Mouse (Mus musculus) kidney, adult 8-10 months (tissue): ENCODE data around the gene Ndufs3.
A peak's percentile ranks its signal among the peaks of the same experiment; 100 is the strongest.
"Not testable (repeated sequence)": the region's sequence is repeated elsewhere in the genome, so short reads cannot be mapped to it uniquely, and the experiment has no call there.

Experiments
- DNase-seq, 2 experiments: peaks; one replicate each; pipeline ENCODE4 v3.0.0; 2022

Gene Ndufs3

GRCm38 (mm10) chr2:90904856-90905224, 213 bp upstream of the Ndufs3 start:
- no peak for DNase-seq

- DNase-seq: no peak
Observed at GRCm38 (mm10) chr2:90903398-90903797, 1.2 kb downstream of the Ndufs3 start.

GRCm38 (mm10) chr2:90894299-90894677, 10.3 kb downstream of the Ndufs3 start:
- not testable (repeated sequence) for DNase-seq

GRCm38 (mm10) chr2:90893673-90894298, 10.8 kb downstream of the Ndufs3 start:
- DNase-seq: no peak

GRCm38 (mm10) chr2:90889550-90890548, 14.8 kb downstream of the Ndufs3 start:
- peak; percentile 24 to 28 for DNase-seq

- no peak for DNase-seq
Observed at GRCm38 (mm10) chr2:90887627-90888026, 17.0 kb downstream of the Ndufs3 start.

GRCm38 (mm10) chr2:90886436-90886835, 18.2 kb downstream of the Ndufs3 start:
- no peak for DNase-seq

GRCm38 (mm10) chr2:90885218-90886041, 19.2 kb downstream of the Ndufs3 start, which contains the start of gene C1qtnf4:
Gene C1qtnf4 (plus strand): TSS chr2:90885860.
- no peak for DNase-seq

GRCm38 (mm10) chr2:90881824-90882223, 22.8 kb downstream of the Ndufs3 start:
- no peak for DNase-seq

- no peak for DNase-seq
Observed at GRCm38 (mm10) chr2:90880144-90880785, 24.4 kb downstream of the Ndufs3 start.

- no peak for DNase-seq
Observed at GRCm38 (mm10) chr2:90879419-90879818, 25.2 kb downstream of the Ndufs3 start.

GRCm38 (mm10) chr2:90877584-90878259, 26.9 kb downstream of the Ndufs3 start:
- DNase-seq: no peak

GRCm38 (mm10) chr2:90875239-90875638, 29.4 kb downstream of the Ndufs3 start:
- DNase-seq: no peak

GRCm38 (mm10) chr2:90874025-90874424, 30.6 kb downstream of the Ndufs3 start:
- DNase-seq: no peak

GRCm38 (mm10) chr2:90871180-90871961, 33.3 kb downstream of the Ndufs3 start:
- no peak for DNase-seq

GRCm38 (mm10) chr2:90870136-90870601, 34.5 kb downstream of the Ndufs3 start:
- no peak for DNase-seq

- peak; percentile 67 to 82 for DNase-seq
Observed at GRCm38 (mm10) chr2:90866524-90866923, 38.1 kb downstream of the Ndufs3 start.

GRCm38 (mm10) chr2:90864184-90864583, 40.4 kb downstream of the Ndufs3 start:
- DNase-seq: no peak

GRCm38 (mm10) chr2:90861486-90861885, 43.1 kb downstream of the Ndufs3 start:
- DNase-seq: no peak

- no peak for DNase-seq
Observed at GRCm38 (mm10) chr2:90850401-90850800, 54.2 kb downstream of the Ndufs3 start.

GRCm38 (mm10) chr2:90848331-90848730, 56.3 kb downstream of the Ndufs3 start:
- no peak for DNase-seq
